Mouse (Mus musculus): ENCODE measurements around the gene Nudt2.

- TF ChIP-seq CTCF (IDR thresholded peaks at IDR 0.05; ENCODE audit: extremely low read depth, insufficient read depth, insufficient read length, insufficient replicate concordance) (no peak), POLR2A (IDR thresholded peaks at IDR 0.05; ENCODE audit: low read depth, low read length) (no peak)
Observed at GRCm38 (mm10) chr4:41494378-41494777, 29.4 kb downstream of the Nudt2 start.

All from spleen, adult 2 months (tissue).